Mouse (Mus musculus) megakaryocyte, embryonic 14.5 days (primary cell): ENCODE results near the gene Fgf12. TPM values are rescaled to one million over a fixed set of nuclear protein-coding genes. Genes with fewer than 3 reads are reported as not detected.

Experiments used
- H3K27me3 ChIP-seq: replicated peaks from 2 replicates; pipeline ENCODE3; 2012; ENCODE audit warnings: inconsistent platforms
- H3K36me3 ChIP-seq: replicated peaks from 2 replicates; pipeline ENCODE3; 2012; ENCODE audit warnings: low read length, inconsistent platforms, mixed read lengths
- H3K4me1 ChIP-seq: 2 replicates; pipeline ENCODE4 v1.6.1; 2012; ENCODE audit warnings: inconsistent platforms
- H3K4me3 ChIP-seq: replicated peaks from 2 replicates; pipeline ENCODE3; 2012; ENCODE audit warnings: moderate library complexity, mild to moderate bottlenecking, inconsistent platforms
- H3K9me3 ChIP-seq: 2 replicates; pipeline ENCODE4 v1.6.1; 2012; ENCODE audit warnings: inconsistent platforms
- FLI1 ChIP-seq: IDR thresholded peaks from 2 replicates; pipeline ENCODE4 v1.6.1; 2012; ENCODE audit warnings: low read length, inconsistent platforms, mixed read lengths
- GATA1 ChIP-seq: IDR thresholded peaks from 3 replicates; pipeline ENCODE4 v1.6.1; 2012; ENCODE audit warnings: mixed read lengths, low read length, inconsistent platforms, borderline replicate concordance
- polyA plus RNA-seq: library from polyadenylated mRNA; stranded (reverse); fragments of >175 nt; gene quantifications from 2 replicates; pipeline ENCODE4 v1.2.3, GENCODE M21; 2012; ENCODE audit warnings: low replicate concordance; ENCODE audit not compliant: insufficient read depth

The Fgf12 gene
- polyA plus RNA-seq, 1 experiment: not detected

GRCm38 (mm10) chr16:28626259-28626658 lies 126.6 kb downstream of the Fgf12 start:
- Histone ChIP-seq H3K4me3 (no peak overlapping the region), H3K4me1 (no peaks in the 10 kb centered on the region), H3K9me3 (peaks cover 37% of the 10 kb centered on the region), H3K36me3 (no peaks in the 10 kb centered on the region), H3K27me3 (no peaks in the 10 kb centered on the region)
- TF ChIP-seq FLI1: no peak
- no peak for TF ChIP-seq GATA1

GRCm38 (mm10) chr16:28625689-28626088 lies 127.2 kb downstream of the Fgf12 start:
- Histone ChIP-seq H3K27me3 (no peaks in the 10 kb centered on the region), H3K4me1 (no peaks in the 10 kb centered on the region), H3K9me3 (peaks cover 39% of the 10 kb centered on the region), H3K4me3 (no peak overlapping the region), H3K36me3 (no peaks in the 10 kb centered on the region)
- no peak for TF ChIP-seq GATA1
- TF ChIP-seq FLI1: no peak

GRCm38 (mm10) chr16:28614412-28614811 lies 138.5 kb downstream of the Fgf12 start:
- H3K4me1 ChIP-seq: no peaks in the 10 kb centered on the region
- H3K9me3 ChIP-seq: peaks cover 7% of the 10 kb centered on the region; the same call in 1 of the 2 replicates
- TF ChIP-seq GATA1 (no peak), FLI1 (no peak)
- H3K4me3 ChIP-seq: no peak overlapping the region
- H3K36me3 ChIP-seq: no peaks in the 10 kb centered on the region
- no peaks in the 10 kb centered on the region for H3K27me3 ChIP-seq

- TF ChIP-seq FLI1 (no peak), GATA1 (no peak)
- H3K4me1 ChIP-seq: no peaks in the 10 kb centered on the region
- no peaks in the 10 kb centered on the region for H3K27me3 ChIP-seq
- no peaks in the 10 kb centered on the region for H3K36me3 ChIP-seq
- no peak overlapping the region for H3K4me3 ChIP-seq
- peaks cover 10% of the 10 kb centered on the region for H3K9me3 ChIP-seq
Measured at GRCm38 (mm10) chr16:28610940-28611339, 141.9 kb downstream of the Fgf12 start.

- TF ChIP-seq FLI1 (no peak), GATA1 (no peak)
- no peaks in the 10 kb centered on the region for H3K36me3 ChIP-seq
- peaks cover 6% of the 10 kb centered on the region; the same call in 1 of the 2 replicates for H3K9me3 ChIP-seq
- H3K4me1 ChIP-seq: no peaks in the 10 kb centered on the region
- no peaks in the 10 kb centered on the region for H3K27me3 ChIP-seq
- no peak overlapping the region for H3K4me3 ChIP-seq
Measured at GRCm38 (mm10) chr16:28603155-28603554, 149.7 kb downstream of the Fgf12 start.

- TF ChIP-seq GATA1 (no peak), FLI1 (no peak)
- Histone ChIP-seq H3K4me1 (no peaks in the 10 kb centered on the region), H3K36me3 (no peaks in the 10 kb centered on the region), H3K9me3 (peaks cover 6% of the 10 kb centered on the region; the same call in 1 of the 2 replicates), H3K4me3 (no peak overlapping the region), H3K27me3 (no peaks in the 10 kb centered on the region)
Measured at GRCm38 (mm10) chr16:28601723-28602122, 151.1 kb downstream of the Fgf12 start.

- TF ChIP-seq FLI1 (no peak), GATA1 (no peak)
- H3K4me3 ChIP-seq: no peak overlapping the region
- H3K36me3 ChIP-seq: no peaks in the 10 kb centered on the region
- H3K9me3 ChIP-seq: no peaks in the 10 kb centered on the region
- no peaks in the 10 kb centered on the region for H3K27me3 ChIP-seq
- no peaks in the 10 kb centered on the region for H3K4me1 ChIP-seq
Measured at GRCm38 (mm10) chr16:28596112-28596511, 156.8 kb downstream of the Fgf12 start.

- TF ChIP-seq GATA1 (no peak), FLI1 (no peak)
- Histone ChIP-seq H3K36me3 (no peaks in the 10 kb centered on the region), H3K4me3 (peak overlapping the region; percentile 84), H3K27me3 (no peaks in the 10 kb centered on the region), H3K4me1 (no peaks in the 10 kb centered on the region), H3K9me3 (no peaks in the 10 kb centered on the region)
Measured at GRCm38 (mm10) chr16:28593075-28593915, 159.6 kb downstream of the Fgf12 start.

GRCm38 (mm10) chr16:28592466-28592865 lies 160.4 kb downstream of the Fgf12 start:
- Histone ChIP-seq H3K4me1 (no peaks in the 10 kb centered on the region), H3K4me3 (no peak overlapping the region), H3K27me3 (no peaks in the 10 kb centered on the region), H3K9me3 (no peaks in the 10 kb centered on the region), H3K36me3 (no peaks in the 10 kb centered on the region)
- TF ChIP-seq FLI1 (no peak), GATA1 (no peak)

- Histone ChIP-seq H3K4me3 (no peak overlapping the region), H3K27me3 (no peaks in the 10 kb centered on the region), H3K9me3 (no peaks in the 10 kb centered on the region), H3K36me3 (no peaks in the 10 kb centered on the region), H3K4me1 (no peaks in the 10 kb centered on the region)
- TF ChIP-seq GATA1: no peak
- TF ChIP-seq FLI1: no peak
Measured at GRCm38 (mm10) chr16:28591583-28591982, 161.3 kb downstream of the Fgf12 start.

- H3K9me3 ChIP-seq: no peaks in the 10 kb centered on the region
- no peaks in the 10 kb centered on the region for H3K36me3 ChIP-seq
- TF ChIP-seq FLI1 (no peak), GATA1 (no peak)
- no peak overlapping the region for H3K4me3 ChIP-seq
- no peaks in the 10 kb centered on the region for H3K4me1 ChIP-seq
- H3K27me3 ChIP-seq: no peaks in the 10 kb centered on the region
Measured at GRCm38 (mm10) chr16:28572212-28572611, 180.7 kb downstream of the Fgf12 start.
